Mouse (Mus musculus) B cell, adult (primary cell): ENCODE measurements around the gene Thumpd1. TPM values are rescaled to one million over a fixed set of nuclear protein-coding genes. Genes with fewer than 3 reads are reported as not detected.

Experiments
- total RNA-seq: library from RNA; stranded (reverse); gene quantifications from 4 replicates; pipeline ENCODE4 v1.2.4, GENCODE M21; 2023; ENCODE audit not compliant: inconsistent age

Gene Thumpd1
- total RNA-seq: 86.9 to 92.3 TPM (median 90.9 TPM) in 4 replicates

DNA sequence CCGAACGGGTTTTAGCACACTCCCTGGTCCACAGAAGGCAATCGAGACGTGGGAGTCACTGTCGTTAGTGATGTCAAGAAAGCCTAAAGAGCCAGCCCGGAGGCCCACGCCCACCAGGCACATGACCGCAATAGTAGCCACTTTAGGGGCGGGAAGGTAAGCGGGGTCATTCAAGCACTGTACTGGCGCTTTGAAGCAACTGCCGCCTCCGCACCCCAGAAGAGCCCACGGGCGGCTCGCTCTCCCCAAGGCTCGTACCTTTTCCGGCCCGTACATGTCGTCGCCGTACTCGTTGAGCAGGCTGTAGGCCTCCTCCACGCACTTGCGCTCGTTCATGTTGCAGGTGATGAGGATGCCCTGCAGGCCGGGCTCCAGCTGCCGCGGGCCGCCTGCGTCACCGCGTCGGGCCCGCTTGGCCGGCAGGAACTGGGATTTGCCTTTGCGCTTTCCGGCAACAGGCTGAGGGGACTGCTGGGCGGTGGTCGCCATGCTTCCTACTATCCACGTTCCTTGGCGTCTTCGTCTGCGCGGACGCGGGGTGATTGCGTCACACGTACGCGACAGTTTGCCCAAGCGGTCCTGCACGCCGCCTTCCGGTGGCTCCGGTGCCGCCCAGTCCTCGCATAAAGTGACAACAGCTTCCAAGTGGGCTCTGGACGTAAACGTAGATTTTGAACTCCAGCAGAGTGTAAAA lies at the start of gene Thumpd1:
Gene Thumpd1, minus strand, starts transcription at position 546 of the 694 bp plus-strand sequence.

DNA sequence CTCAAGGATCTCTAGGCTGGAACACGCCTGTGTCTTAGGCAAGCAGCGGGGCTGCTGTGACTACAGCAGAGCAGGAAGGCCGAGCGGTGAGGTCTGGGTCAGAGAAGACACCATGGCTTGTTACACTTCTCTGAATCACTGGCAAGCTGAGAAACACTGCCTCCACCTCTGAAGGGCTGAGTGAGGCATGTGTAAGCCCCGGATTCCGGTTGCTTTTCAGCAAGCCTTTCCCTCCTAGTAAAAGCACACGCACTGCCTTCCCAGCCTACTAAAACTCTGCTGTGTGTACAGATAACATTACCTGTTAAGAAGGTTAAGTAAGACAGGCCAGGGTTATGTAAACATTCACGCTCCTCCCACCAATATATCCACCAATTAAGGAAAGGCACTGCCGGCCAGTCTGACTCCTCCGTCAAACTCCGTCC lies 39.9 kb upstream of the Thumpd1 start, which contains the start of gene Acsm3:
Gene Acsm3, plus strand, starts transcription at position 397 of the 425 bp plus-strand sequence.

DNA sequence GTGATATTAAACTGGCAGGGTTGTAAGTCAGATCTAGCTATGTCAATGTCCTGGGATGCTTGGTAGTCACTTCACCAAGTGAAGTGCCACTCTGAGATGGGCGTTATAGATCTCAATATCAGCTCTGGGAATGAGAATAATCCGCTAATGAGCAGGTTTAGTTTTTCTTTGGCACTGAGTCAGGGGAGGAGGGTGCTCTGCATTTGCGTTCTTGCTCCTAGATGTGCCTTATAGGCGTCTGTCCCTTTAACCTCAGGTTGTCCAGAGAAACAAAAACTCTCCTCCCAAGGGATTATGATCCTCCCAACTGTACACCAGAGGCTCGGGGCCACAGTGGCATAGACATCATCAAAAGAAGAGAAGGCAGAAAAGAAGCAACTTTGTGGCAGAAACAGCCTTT lies 30.9 kb downstream of the Thumpd1 start, which contains the start of gene Acsm4:
Gene Acsm4, plus strand, starts transcription at position 301 of the 400 bp plus-strand sequence.

Other genes with a start within 250 kb of the Thumpd1 start
- gene Umod, start 241.5 kb downstream of the Thumpd1 start, total RNA-seq: not detected in 4 replicates
- not detected in 4 replicates for gene Acsm5, start 201.3 kb downstream of the Thumpd1 start, total RNA-seq
- not detected in 4 replicates for gene Pdilt, start 197.3 kb downstream of the Thumpd1 start, total RNA-seq
- gene Acsm2, start 166.5 kb downstream of the Thumpd1 start, total RNA-seq: not detected in 4 replicates
- gene Acsm1, start 113.8 kb downstream of the Thumpd1 start, total RNA-seq: not detected in 4 replicates
- not detected in 4 replicates for gene Acsm4, start 30.8 kb downstream of the Thumpd1 start, total RNA-seq
- not detected in 4 replicates for gene Acsm3, start 40.1 kb upstream of the Thumpd1 start, total RNA-seq
- gene Rexo5, start 73.2 kb upstream of the Thumpd1 start, total RNA-seq: 6.6 to 10.3 TPM (median 8.9 TPM) in 4 replicates
- gene Eri2, start 73.3 kb upstream of the Thumpd1 start, total RNA-seq: 3.7 to 4.5 TPM (median 4.2 TPM) in 4 replicates
- gene Lyrm1, start 175.1 kb upstream of the Thumpd1 start, total RNA-seq: 1.5 to 5.1 TPM (median 4.1 TPM) in 4 replicates
- gene Dcun1d3, start 175.5 kb upstream of the Thumpd1 start, total RNA-seq: 10.7 to 15.7 TPM (median 11.8 TPM) in 4 replicates